Mouse (Mus musculus): ENCODE results near the gene Tlr6.

GRCm38 (mm10) chr5:65003946-65004535 lies 44.1 kb upstream of the Tlr6 start:
- TF ChIP-seq MAX (IDR thresholded peaks at IDR 0.05) (no peak), CTCF (IDR thresholded peaks at IDR 0.05; ENCODE audit: control insufficient read depth, insufficient read depth, insufficient read length) (no peak), CEBPB (IDR thresholded peaks at IDR 0.05; ENCODE audit: low read depth) (no peak), USF1 (IDR thresholded peaks at IDR 0.05; ENCODE audit: low read depth) (no peak)

Data from C2C12 (cell line).